In genomic region chr7:95991250-95992032, GRCm38 (mm10) we compare ENCODE assay signal across 14 mouse cellular contexts.
DNase-seq lines count a peak whose midpoint lies in the region; ATAC-seq lines count a peak whose summit lies in the region.
"Had no signal": no experiment of that assay in that cellular context is flagged by ENCODE, and none has a peak within 500 bp of the region (broad histone marks: within the 10 kb centered on the region; RNA-seq: fewer than 3 reads in every experiment).

No protein-coding gene starts in this region.

- 29% methylated on average over 10 of the region's 10 CpGs for WGBS in kidney, embryonic 15.5 days
- WGBS in embryonic facial prominence, embryonic 13.5 days = 70% methylated on average over 10 of the region's 10 CpGs
- WGBS in hindbrain, embryonic 15.5 days = 21% methylated on average over 10 of the region's 10 CpGs

- H3K4me2 ChIP-seq in kidney, embryonic 15.5 days = no peak overlapping the region
- no peak overlapping the region for H3K4me2 ChIP-seq in embryonic facial prominence, embryonic 13.5 days
- no peak overlapping the region for H3K4me2 ChIP-seq in hindbrain, embryonic 15.5 days

- H3K9ac ChIP-seq in kidney, embryonic 15.5 days = no peak overlapping the region
- no peak overlapping the region for H3K9ac ChIP-seq in embryonic facial prominence, embryonic 13.5 days
- no peak overlapping the region for H3K9ac ChIP-seq in hindbrain, embryonic 15.5 days

- no peak for DNase-seq in kidney, postnatal 4 days
- peak; percentile 11 for DNase-seq in retina, adult 2 months (ENCODE audit: low read depth, low spot score)
- DNase-seq in layer of hippocampus, postnatal 10 days (ENCODE audit: low spot score in 2 of 2) = no peak
- no peak for DNase-seq in ovary, postnatal 10 days (ENCODE audit: low spot score)
- DNase-seq in adrenal gland, adult (ENCODE audit: inconsistent age in 2 of 2, low spot score in 1 of 2) = no peak
- DNase-seq: gastrocnemius, adult 2 months; heart, postnatal 14 days; layer of hippocampus, postnatal 36 days; liver had no signal

- no peaks in the 10 kb centered on the region for H3K4me1 ChIP-seq in kidney, embryonic 15.5 days
- no peaks in the 10 kb centered on the region for H3K4me1 ChIP-seq in embryonic facial prominence, embryonic 13.5 days
- no peaks in the 10 kb centered on the region for H3K4me1 ChIP-seq in hindbrain, embryonic 15.5 days (replicated peaks)

- H3K36me3 ChIP-seq in kidney, embryonic 15.5 days = no peaks in the 10 kb centered on the region
- no peaks in the 10 kb centered on the region for H3K36me3 ChIP-seq in embryonic facial prominence, embryonic 13.5 days
- H3K36me3 ChIP-seq in hindbrain, embryonic 15.5 days = no peaks in the 10 kb centered on the region

- H3K27ac ChIP-seq in kidney, embryonic 15.5 days = no peak overlapping the region
- no peak overlapping the region for H3K27ac ChIP-seq in embryonic facial prominence, embryonic 13.5 days
- H3K27ac ChIP-seq in hindbrain, embryonic 15.5 days (replicated peaks) = no peak overlapping the region
- H3K27ac ChIP-seq: gastrocnemius, adult 2 months; kidney, postnatal 0 days; macrophage had no signal

- H3K4me3 ChIP-seq in kidney, embryonic 15.5 days (replicated peaks) = no peak overlapping the region
- H3K4me3 ChIP-seq in embryonic facial prominence, embryonic 13.5 days = no peak overlapping the region
- no peak overlapping the region for H3K4me3 ChIP-seq in hindbrain, embryonic 15.5 days
- H3K4me3 ChIP-seq: gastrocnemius, adult 2 months had no signal

- no peaks in the 10 kb centered on the region for H3K9me3 ChIP-seq in kidney, embryonic 15.5 days (replicated peaks)
- H3K9me3 ChIP-seq in embryonic facial prominence, embryonic 13.5 days = no peaks in the 10 kb centered on the region
- no peaks in the 10 kb centered on the region for H3K9me3 ChIP-seq in hindbrain, embryonic 15.5 days

- peak; percentile 66 for ATAC-seq in kidney, embryonic 15.5 days (replicated peaks; ENCODE audit: low FRiP score)
- 0 out of 2 replicates have a peak, but pooled peaks have one; percentile 20 for ATAC-seq in embryonic facial prominence, embryonic 13.5 days (ENCODE audit: insufficient number of reproducible peaks, insufficient read depth, low FRiP score, low TSS enrichment, low read depth)
- ATAC-seq in hindbrain, embryonic 15.5 days (ENCODE audit: low FRiP score, low read depth) = peak; percentile 69; the same call in 1 of the 2 replicates

- H3K27me3 ChIP-seq in kidney, embryonic 15.5 days = 0 out of 2 replicates have a peak, but pooled peaks cover 6% of the 10 kb centered on the region
- no peaks in the 10 kb centered on the region for H3K27me3 ChIP-seq in embryonic facial prominence, embryonic 13.5 days
- 0 out of 2 replicates have a peak, but pooled peaks cover 2% of the 10 kb centered on the region for H3K27me3 ChIP-seq in hindbrain, embryonic 15.5 days
